Mouse (Mus musculus) olfactory bulb, adult 2 months (tissue): ENCODE results near the gene Hnf1a.

Experiments
- CTCF ChIP-seq: fragments of 200-500 bp; IDR thresholded peaks from 2 replicates; pipeline ENCODE4 v1.5.1; 2012; ENCODE audit warnings: low read depth, mild to moderate bottlenecking, low read length, moderate library complexity; ENCODE audit not compliant: insufficient read depth
- POLR2A ChIP-seq: fragments of 200-500 bp; IDR thresholded peaks from 2 replicates; pipeline ENCODE4 v1.6.1; 2012; ENCODE audit warnings: mild to moderate bottlenecking, low read depth, low read length, moderate library complexity; ENCODE audit not compliant: insufficient read depth

- 0 out of 2 replicates have a peak, but pooled peaks have one; percentile 8 for TF ChIP-seq CTCF
- TF ChIP-seq POLR2A = peak; percentile 99
These were observed 39.8 kb upstream of the Hnf1a start, which contains the start of gene Sppl3 for GRCm38 (mm10) chr5:115010577-115011216.
